Mouse (Mus musculus): Measurements from ENCODE around the gene Nfic. TPM values are rescaled to one million over a fixed set of nuclear protein-coding genes. Genes with fewer than 3 reads are reported as not detected.

Gene Nfic
- total RNA-seq, 2 experiments from 2014 or later, result 6.2 to 51.4 TPM

DNA sequence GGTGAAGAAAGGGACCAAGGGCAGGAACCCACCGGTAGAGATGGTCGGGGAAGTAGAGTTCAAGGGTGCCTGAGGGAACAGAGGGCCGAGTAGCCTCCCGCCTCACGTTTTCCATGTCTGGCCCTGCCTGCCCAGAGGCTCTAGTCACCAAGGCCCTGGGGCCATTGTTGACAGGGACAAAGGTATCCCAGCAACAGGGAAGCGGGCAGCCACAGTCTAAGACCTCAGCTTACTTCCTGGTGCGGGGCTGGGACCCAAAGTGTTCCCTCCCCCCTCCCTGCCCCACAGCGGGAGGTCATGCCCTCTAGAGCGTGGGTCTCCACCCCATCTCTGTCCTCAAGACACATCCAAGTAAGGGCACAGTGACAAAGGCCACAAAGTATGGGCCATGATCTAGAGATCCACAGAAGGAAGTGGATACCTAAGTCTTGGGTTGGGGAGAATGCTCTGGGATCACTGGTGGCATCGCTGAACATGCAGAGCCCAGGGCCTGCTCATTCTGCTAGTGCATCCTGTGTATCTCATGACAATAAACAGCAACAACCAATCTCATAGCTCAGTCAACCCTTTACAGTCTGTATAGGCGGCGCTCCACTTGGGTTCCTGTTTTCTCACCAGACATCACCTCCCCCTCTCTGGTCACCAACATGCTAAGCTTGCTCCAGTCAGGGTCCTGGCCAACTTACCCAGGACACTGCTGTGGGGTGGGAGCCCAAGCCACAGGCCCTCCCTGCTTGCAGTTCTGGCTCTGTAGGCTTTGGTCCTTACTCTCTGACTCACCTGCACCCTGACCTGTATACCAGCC, 89.6 kb downstream of the Nfic start, which contains the start of gene 4930404N11Rik:
Gene 4930404N11Rik, minus strand, starts transcription at position 145 of the 805 bp plus-strand sequence.
- peak; percentile 62 for ATAC-seq (ENCODE audit: poor library complexity, severe bottlenecking)

DNA sequence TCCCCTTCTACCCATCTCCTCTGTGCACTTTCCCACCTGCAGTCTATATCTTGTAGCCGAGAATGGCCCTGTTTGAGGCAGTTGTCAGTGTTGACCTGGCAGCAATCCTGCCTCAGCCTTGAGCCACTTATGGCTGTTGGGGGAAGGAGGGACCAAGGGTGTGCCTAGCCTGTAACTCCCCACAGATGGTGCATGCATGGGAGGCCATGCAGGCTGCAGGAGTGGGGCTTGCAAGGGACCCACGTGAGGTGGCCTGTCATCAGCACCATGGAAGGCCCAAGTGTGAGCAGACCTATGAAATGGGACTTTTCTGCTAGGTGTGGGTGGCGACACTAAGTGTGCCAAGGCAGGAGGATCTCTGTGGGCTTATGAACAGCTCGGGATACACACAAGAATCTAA, 90.4 kb downstream of the Nfic start:
- ATAC-seq (ENCODE audit: poor library complexity, severe bottlenecking), result no peak

DNA sequence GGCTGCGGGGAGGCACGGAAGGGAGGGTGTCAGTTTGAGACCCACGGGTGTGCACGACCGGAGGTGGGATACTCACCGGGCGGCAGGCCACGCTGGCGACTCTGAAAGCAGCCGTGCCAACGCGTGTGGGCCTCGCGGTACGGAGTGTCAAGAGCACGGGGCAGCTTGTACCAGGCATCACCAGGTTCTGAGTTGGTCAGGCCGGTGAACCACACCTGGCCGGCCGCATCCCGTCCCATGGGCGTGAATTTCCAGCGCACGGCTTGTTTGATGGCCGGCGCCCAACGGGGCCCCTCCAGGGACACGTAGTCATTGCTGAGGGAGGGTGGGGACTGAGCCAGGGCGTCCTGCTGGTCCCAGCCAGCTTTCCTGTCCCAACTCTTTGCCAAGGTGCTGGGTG, 90.8 kb downstream of the Nfic start:
- no peak for ATAC-seq (ENCODE audit: poor library complexity, severe bottlenecking)

DNA sequence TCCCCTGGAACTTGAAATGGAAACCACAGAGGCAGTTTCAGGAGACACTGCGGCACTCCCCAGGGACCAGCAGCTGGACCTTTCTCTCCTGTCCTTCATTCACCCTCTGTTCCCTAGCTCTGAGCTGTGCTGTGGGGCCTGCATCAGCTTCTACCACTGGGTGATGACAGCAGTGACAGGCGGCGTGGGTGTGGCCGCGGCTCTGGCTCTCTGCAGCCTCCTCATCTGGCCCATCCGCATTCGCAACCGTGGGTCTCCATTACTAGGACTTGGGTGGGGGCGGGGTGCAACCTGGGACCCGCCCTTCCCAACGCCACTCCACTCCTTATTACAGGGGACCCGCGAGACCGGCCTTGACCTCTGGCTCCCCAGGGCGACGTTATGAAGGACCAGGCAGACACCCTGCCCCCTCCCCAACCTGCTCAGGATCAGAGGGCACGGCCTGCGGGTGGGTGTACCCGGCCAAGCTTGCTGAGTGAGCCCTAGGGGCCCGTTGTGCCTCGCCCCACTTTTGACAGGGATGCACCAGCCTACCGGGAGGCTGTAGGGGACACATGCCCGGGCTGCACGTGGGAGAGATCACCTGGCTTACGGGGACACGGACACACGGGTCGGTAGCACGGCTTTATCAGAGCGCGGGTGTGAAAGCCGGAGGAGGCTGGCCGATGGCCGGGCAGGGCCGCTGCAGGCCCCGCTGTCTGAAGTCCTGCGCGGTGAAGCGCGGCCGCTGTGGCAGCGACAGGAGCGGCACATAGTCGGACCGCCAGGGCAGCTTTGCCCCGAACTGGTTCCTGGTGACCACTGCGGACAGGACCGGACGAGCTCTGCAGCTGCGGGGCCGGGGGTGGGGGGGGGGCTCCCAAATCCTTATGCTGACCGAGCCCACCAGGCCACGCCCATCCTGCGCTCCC, 91.7 kb downstream of the Nfic start:
- ATAC-seq (ENCODE audit: poor library complexity, severe bottlenecking), result no peak

DNA sequence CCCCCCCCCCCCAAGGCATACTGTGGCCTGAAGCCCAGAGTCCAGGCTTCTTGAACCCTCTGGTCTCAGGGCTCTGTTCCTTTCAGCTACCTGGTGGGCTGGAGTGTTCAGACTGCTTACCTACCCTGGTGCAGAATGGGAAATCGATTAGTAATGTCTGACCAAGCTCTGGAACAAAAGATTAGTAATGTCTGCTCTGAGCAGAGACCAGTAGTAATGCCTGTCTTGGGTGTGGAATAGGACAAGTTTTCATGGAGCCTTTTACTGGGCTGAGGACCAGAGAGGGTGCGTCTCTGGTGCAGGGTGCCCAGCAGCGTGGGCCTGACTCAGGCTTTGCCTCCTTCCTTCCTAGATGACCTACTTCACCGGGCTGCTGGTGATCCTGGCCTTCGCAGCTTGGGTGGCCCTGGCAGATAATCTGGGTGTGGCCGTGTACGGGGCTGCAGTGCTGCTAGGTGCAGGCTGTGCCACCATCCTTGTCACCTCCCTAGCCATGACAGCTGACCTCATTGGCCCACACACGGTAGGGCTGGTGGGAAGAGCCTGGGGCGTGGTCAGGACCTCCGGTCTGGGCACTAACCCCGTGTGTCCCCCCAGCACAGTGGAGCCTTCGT, 93.0 kb downstream of the Nfic start:
- no peak for ATAC-seq (ENCODE audit: poor library complexity, severe bottlenecking)

DNA sequence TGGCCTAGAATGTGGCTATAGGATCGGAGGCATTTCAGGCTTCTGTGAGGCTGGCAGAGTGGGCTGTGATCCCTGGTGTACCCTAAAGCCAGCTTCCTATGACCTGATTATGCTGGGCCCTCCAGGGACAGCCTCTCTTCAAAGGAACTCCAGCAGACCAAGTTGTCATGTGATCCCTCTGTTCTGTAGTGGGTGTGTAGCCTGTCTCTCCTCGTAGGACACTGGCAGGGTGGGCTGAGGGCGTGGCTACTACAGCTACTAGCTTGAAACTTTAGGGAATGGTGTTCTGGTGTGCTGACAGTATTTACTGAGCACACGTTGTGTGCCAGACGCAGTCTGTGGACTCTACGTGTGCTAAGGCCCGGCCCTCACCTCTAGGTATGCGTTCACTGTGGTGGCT, 94.7 kb downstream of the Nfic start:
- ATAC-seq (ENCODE audit: poor library complexity, severe bottlenecking), result no peak

DNA sequence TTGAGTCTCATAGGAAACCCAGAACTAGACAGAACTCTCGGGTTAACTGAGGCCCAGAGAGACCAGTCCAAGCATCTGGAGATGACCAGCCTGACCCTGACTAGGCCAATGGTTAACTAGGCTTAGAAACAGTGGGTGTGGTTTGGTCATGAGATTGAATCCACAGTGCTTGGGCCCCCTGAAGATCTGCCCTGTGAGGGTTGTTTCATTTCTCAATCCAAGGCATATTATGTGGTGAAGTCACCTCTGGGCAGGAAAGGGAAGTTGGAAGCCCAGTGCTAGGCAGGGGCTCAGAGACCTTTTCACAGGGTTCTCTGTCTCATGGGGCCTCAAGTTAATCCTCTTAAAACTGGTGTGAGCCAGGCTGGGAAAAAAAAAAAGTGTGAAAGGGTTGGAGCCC, 96.6 kb downstream of the Nfic start:
- peak; percentile 54 for ATAC-seq (ENCODE audit: poor library complexity, severe bottlenecking)

DNA sequence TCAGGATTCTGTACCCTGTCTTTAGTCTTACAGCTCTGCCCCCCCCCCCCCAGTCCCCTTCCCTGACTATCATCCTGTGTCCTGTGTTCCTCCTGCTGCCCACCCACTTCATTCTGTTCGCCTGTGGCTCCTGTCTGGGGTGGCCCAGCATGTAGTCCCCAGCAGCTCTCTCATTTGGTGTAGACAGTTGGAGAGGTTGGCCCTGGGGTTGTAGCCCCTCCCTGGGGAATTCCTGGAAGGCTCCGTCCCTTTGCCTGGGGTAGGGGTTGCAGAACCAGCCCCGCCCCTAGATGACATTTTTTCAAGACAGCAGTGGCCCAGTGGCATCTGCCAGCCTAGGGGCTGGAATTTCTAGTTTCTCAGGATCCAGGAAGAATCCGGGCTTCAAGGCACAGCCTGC, 97.2 kb downstream of the Nfic start:
- no peak for ATAC-seq (ENCODE audit: poor library complexity, severe bottlenecking)

DNA sequence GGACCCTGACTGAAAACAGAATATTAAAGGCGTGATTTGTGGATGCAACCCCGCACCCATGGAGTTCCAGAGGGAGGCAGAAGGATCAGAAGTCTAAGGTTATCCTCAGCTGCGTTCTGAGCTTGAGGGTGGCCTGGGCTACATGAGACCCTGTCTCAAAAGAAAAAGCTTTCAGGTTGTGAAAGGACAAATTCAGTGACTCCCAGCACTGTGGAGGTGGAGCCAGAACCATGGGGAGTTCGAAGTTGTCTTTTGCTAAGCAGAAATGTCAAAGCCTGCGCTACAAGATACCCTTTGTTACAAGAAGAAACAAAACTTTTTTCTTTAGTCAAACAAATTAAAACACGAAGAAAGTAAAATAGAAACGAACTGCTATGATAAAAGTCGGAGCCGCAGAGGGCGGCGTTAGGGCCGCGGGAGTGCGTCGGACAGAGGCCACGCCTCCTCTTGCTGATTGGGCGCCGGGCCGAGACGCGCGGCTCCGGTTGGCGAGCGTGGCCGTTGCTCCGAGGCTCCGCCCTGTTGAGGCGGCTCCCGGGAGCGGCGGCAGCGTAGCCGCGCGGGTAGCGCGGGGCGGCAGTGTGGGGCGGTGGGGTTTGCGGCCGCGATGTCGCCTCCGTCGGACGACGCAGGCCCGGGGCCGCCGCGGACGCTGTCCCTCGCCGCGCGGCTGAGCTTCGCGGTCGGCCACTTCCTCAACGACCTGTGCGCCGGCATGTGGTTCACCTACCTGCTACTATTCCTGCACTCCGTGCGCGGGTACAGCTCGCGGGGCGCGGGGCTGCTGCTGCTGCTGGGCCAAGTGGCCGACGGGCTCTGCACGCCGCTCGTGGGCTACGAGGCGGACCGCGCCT, 98.2 kb downstream of the Nfic start, which contains the start of gene Mfsd12:
Gene Mfsd12, plus strand, starts transcription at position 501 of the 854 bp plus-strand sequence.
- ATAC-seq (ENCODE audit: poor library complexity, severe bottlenecking), result peak; percentile 83

DNA sequence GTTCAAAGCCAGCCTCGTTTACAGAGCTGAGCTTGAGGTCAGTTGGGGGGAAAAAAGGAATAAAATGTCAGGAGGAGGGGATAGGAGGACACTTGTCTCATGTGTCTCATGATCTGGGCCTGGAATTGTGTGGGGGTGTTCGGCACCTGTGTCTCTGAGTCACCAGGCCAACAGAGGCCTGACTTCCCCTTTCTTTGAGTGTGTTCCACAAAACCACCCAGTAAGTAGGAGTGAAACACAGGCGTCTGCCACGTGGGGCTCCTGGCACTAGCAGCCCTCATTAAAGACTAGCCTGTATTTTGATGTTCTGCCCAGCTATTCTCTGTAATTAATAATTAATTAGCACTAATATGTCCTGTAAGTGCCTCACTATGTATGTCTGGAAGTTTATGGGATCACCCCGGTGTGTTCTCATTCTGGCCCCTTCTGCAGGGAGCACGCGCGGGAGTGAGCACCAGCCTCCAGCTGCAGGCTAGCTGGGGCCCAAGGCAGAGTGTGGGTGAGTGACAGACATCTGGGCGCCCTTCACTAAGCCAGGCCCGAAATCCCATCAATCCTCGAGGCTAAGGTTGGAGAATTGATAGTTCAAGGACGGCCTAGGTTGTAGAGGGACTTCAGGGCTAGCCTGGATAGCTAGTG, 99.0 kb downstream of the Nfic start:
- peak; percentile 67 for ATAC-seq (ENCODE audit: poor library complexity, severe bottlenecking)

DNA sequence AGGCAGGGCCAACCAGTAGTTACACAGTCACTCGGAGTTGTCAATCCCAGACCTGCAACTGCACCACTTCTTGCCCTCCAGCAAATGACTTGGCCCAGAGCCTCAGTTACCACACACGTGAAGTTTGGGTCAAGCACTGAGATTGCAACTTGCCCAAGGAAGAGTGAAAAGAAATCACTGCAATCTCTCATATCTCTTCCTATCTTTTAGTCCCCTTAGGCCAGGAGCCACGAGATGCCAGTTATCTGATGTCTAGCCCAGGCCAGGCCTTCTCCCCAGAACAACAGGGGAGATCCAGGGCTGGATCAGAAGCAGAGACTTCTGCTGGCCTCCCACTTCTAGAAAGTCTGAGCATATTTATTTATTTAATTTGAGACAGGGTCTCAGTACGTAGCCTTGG, 99.9 kb downstream of the Nfic start:
- no peak for ATAC-seq (ENCODE audit: poor library complexity, severe bottlenecking)

DNA sequence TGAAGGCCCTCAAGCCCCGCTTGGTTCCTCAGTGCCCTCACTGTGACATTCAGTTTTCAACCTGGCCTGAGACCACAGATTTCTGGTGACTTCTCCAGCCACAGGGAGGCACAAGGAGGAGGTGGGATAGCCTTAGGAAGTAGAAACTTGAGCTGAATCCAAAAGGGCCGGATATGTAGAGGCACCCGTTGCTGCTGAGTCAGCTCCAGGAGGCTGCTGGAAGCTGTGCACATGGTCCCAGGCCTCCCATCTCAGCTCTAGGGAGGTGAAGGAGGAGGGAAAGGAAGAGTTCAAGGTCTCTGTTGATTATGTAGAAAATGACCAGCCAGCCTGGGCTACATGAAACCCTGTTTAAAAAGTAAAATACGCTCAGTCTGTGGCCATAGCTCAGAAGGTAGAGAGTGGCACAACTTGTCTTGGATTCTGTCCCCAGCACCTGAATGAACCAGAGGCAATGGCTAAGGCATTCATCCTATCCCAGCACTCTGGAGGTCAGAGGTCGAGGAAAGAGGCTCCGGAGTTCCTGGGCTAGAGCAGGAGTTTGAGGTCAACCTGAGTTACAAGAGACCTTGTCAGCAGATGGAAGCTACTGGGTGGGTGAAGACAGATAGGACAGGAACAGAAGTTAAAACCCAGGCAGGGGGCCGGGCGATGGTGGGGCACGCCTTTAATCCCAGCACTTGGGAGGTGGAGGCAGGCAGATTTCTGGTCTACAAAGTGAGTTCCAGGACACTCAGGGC, 100.5 kb downstream of the Nfic start:
- no peak for ATAC-seq (ENCODE audit: poor library complexity, severe bottlenecking)

DNA sequence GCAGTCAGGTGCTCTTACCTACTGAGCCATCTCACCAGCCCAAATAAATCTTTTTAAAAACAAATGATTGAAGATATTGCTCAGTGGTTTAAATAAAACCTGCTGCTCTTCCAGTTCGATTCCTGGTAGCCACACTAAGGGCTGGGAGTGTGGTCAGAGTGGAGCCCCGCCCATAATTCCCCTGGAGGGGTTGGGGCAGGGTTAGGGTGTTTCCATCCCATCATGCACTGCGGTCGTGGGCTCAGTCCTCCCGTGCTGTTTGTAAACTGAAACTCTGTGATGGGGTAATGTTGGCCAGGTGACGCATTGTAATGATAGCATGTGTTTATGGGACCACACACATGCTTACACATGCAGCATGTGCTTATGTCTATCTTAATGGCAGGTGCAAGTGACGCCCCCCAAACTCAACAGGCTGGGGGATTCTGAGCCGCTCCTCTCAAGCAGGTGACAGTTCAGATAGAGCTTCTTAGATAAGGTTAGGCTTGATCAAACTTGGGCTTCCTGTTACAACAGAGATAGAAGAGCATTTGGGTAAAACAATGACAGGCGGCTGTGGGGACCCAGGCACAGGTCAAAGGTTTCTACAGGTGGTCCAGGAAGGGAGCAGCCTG, 103.7 kb downstream of the Nfic start:
- peak; percentile 25 for ATAC-seq (ENCODE audit: poor library complexity, severe bottlenecking)

DNA sequence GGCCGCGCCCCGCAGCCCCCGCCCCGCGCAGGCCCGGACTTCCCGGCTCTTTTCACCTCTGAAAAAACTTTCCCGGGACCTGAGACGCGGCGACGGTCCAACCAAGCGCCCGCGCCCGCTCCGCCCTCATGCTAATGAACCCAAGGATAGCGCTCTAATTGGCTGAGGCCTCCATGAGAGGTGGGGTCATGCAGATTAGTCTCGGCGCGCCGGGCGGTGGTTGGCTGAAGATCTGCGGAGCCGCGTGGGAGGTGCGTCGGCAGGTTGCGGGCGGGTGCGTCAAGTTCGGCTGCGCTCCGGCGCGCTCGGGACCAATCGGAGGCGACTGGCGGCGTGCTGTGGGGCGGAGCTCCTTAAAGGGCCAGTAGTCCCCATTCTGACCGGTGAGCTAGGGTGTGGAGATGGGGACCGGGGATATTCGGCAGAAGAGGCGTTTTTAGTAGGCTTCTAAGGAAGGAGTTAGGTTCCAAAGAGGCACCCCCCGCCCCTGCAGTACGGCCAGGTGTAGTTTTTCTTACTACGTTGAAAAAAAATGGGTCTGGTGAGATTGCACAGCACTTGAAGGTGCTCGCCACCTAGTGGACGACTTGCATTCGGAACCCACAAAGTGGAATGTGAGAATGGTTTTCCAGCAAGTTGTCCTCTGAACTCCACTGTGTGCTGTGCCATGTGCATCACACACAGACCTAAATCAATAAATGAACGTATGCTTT, 104.9 kb downstream of the Nfic start, which contains the start of gene Hmg20b:
Gene Hmg20b, minus strand, starts transcription at position 130 of the 713 bp plus-strand sequence.
- ATAC-seq (ENCODE audit: poor library complexity, severe bottlenecking), result peak; percentile 89

DNA sequence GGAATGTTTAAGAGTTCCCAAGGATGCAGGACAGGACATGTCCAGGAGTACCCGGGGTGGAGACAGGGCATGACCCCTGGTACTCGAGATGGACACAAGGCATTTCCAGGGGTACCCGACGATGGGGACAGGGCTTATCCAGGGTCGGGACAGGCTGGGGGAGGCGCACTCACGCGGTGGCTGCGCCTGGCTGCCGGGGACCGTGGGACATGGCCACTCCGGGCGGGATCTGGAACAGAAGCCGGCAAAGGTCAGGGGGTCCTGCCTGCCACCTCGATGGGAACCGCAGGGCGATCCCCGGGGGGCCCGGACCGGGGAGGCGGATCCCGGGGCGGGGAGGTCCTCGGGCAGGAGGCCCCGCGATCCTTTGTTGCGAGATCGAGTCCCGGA, 105.5 kb downstream of the Nfic start:
- no peak for ATAC-seq (ENCODE audit: poor library complexity, severe bottlenecking)

DNA sequence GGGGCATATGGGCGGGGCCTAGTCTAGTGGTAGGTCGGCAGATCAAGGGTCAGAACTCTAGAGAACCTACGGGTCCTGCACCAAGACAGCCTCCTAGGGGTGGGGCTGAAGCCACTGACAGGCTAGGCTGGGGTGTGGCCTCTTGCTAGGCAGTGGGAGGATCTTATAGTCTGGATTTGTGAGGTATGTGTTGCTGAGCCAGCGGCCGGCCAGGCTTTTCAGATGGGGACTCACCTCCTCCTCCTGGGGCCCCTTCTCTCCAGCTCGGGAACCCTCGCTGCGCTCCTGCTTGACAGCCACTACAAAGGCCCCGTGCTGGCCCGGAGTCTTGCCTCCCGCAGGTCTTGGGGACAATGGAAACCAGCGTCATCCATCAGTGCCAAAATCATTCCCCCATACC, 106.3 kb downstream of the Nfic start:
- ATAC-seq (ENCODE audit: poor library complexity, severe bottlenecking), result peak; percentile 20; the same call in 1 of the 2 replicates

DNA sequence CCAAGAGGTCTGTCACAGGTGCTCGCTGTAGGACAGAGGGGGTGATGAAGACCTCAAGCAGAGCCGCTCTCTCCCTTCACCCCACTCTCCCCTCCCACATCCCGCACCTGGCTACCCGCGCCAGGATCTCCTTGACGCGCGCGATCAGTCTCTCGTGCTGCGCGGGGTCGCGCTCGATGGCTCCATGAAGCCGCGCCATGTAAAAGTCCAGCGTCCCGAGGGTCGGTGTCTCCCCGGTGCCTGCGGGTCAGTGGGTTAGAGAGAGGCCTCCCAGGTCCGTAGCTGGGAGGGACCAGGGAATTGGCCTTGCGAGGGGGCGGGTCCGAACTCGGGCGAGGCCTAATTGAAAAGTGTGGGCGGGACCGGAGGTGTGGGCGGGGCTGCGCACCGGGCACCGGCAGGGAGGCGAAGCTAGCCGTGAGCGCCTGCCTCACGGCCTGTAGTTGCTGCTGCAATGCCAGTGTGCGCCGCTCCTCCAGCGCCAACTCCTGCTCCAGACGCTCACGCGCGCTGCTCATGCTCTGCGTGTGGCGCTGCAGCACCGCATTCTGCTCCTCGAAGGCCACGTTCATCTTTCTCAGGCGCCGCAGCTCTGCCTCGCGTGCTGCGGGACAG, 108.9 kb downstream of the Nfic start:
- peak; percentile 55 for ATAC-seq (ENCODE audit: poor library complexity, severe bottlenecking)
